In genomic region chr15:82921559-82921958, GRCm38 (mm10) we compare ENCODE assay signal across 8 mouse cellular contexts.
DNase-seq lines count a peak whose midpoint lies in the region; ATAC-seq and TF ChIP-seq lines count a peak whose summit lies in the region.

No protein-coding gene starts in this region.

- H3K9me3 ChIP-seq in kidney, embryonic 14.5 days (ENCODE audit: control insufficient read depth, low read length) = no peaks in the 10 kb centered on the region
- H3K9me3 ChIP-seq in embryonic facial prominence, embryonic 14.5 days (ENCODE audit: control insufficient read depth, low read length) = no peaks in the 10 kb centered on the region
- no peaks in the 10 kb centered on the region for H3K9me3 ChIP-seq in limb, embryonic 13.5 days

- H3K36me3 ChIP-seq in kidney, embryonic 14.5 days (ENCODE audit: control insufficient read depth, insufficient read depth, low read length) = no peaks in the 10 kb centered on the region
- no peaks in the 10 kb centered on the region for H3K36me3 ChIP-seq in embryonic facial prominence, embryonic 14.5 days (ENCODE audit: control insufficient read depth, insufficient read depth, low read length)
- H3K36me3 ChIP-seq in limb, embryonic 13.5 days = no peaks in the 10 kb centered on the region

- peak; percentile 1; the same call in 1 of the 2 replicates for ATAC-seq in kidney, embryonic 14.5 days (ENCODE audit: low FRiP score, low TSS enrichment)
- 0 out of 2 replicates have a peak, but pooled peaks have one; percentile 1 for ATAC-seq in embryonic facial prominence, embryonic 14.5 days (ENCODE audit: low read depth)
- no peak for ATAC-seq in limb, embryonic 13.5 days (ENCODE audit: low FRiP score, low read depth)
- ATAC-seq in activated CD4-positive, CD25-positive, alpha-beta regulatory T cell, adult 4 months = no peak

- 0 out of 2 replicates have a peak overlapping the region, but pooled peaks have one; percentile 21 for H3K4me2 ChIP-seq in kidney, embryonic 14.5 days (replicated peaks; ENCODE audit: low read depth, low read length)
- H3K4me2 ChIP-seq in embryonic facial prominence, embryonic 14.5 days (ENCODE audit: low read depth, low read length) = peak overlapping the region; percentile 32
- H3K4me2 ChIP-seq in limb, embryonic 13.5 days (replicated peaks) = peak overlapping the region; percentile 53

- H3K27me3 ChIP-seq in kidney, embryonic 14.5 days (ENCODE audit: control insufficient read depth, insufficient read depth, low read length) = peaks cover 7% of the 10 kb centered on the region; the same call in 1 of the 2 replicates
- no peaks in the 10 kb centered on the region for H3K27me3 ChIP-seq in embryonic facial prominence, embryonic 14.5 days (replicated peaks; ENCODE audit: control insufficient read depth, insufficient read depth, low read length)
- peaks cover 24% of the 10 kb centered on the region; the same call in 1 of the 2 replicates for H3K27me3 ChIP-seq in limb, embryonic 13.5 days

- no peak overlapping the region for H3K4me3 ChIP-seq in kidney, embryonic 14.5 days (ENCODE audit: low read length)
- H3K4me3 ChIP-seq in embryonic facial prominence, embryonic 14.5 days (ENCODE audit: low read depth, low read length) = no peak overlapping the region
- no peak overlapping the region for H3K4me3 ChIP-seq in limb, embryonic 13.5 days

- H3K27ac ChIP-seq in kidney, embryonic 14.5 days (ENCODE audit: low read depth, low read length) = no peak overlapping the region
- H3K27ac ChIP-seq in embryonic facial prominence, embryonic 14.5 days (replicated peaks; ENCODE audit: low read depth, low read length) = no peak overlapping the region
- H3K27ac ChIP-seq in limb, embryonic 13.5 days = peak overlapping the region; percentile 80; the same call in 1 of the 2 replicates

- no peak overlapping the region for H3K9ac ChIP-seq in kidney, embryonic 14.5 days (ENCODE audit: low read depth, low read length)
- H3K9ac ChIP-seq in embryonic facial prominence, embryonic 14.5 days (ENCODE audit: low read depth, low read length) = no peak overlapping the region
- H3K9ac ChIP-seq in limb, embryonic 13.5 days = no peak overlapping the region

- WGBS in kidney, embryonic 14.5 days = 31% methylated on average over 1 of the region's 1 CpGs
- WGBS in embryonic facial prominence, embryonic 14.5 days = 42% methylated on average over 1 of the region's 1 CpGs
- WGBS in limb, embryonic 13.5 days = 73% methylated on average over 1 of the region's 1 CpGs

- DNase-seq in kidney, postnatal 10 days = no peak
- peak; percentile 59 for DNase-seq in brain, embryonic 14.5 days (ENCODE audit: low read depth)
- DNase-seq in embryonic facial prominence, embryonic 14.5 days (ENCODE audit: low spot score) = no peak
- no peak for DNase-seq in left cerebral cortex, adult 8-10 months (ENCODE audit: low spot score in 2 of 2)
- no peak for DNase-seq in spleen, postnatal 14 days (ENCODE audit: low spot score in 2 of 2)

- no peak for TF ChIP-seq POLR2A in brain, embryonic 14.5 days (IDR thresholded peaks at IDR 0.05; ENCODE audit: borderline replicate concordance, extremely low read depth, insufficient read depth, insufficient read length, poor library complexity, severe bottlenecking)

- TF ChIP-seq CTCF in brain, embryonic 14.5 days (IDR thresholded peaks at IDR 0.05; ENCODE audit: borderline replicate concordance, extremely low read depth, insufficient read depth, insufficient read length) = no peak

- peaks cover 67% of the 10 kb centered on the region for H3K4me1 ChIP-seq in kidney, embryonic 14.5 days (ENCODE audit: control insufficient read depth, insufficient read depth, low read length)
- peaks cover 68% of the 10 kb centered on the region for H3K4me1 ChIP-seq in embryonic facial prominence, embryonic 14.5 days (ENCODE audit: control insufficient read depth, insufficient read depth, low read length)
- peaks cover 90% of the 10 kb centered on the region for H3K4me1 ChIP-seq in limb, embryonic 13.5 days

Comparison
In these comparisons a context has a peak if more than half of its experiments do, and no peak if none do; other contexts are left out.
1. ATAC-seq: peak in kidney, embryonic 14.5 days (single experiment) and embryonic facial prominence, embryonic 14.5 days (single experiment); none in limb, embryonic 13.5 days (single experiment) and activated CD4-positive, CD25-positive, alpha-beta regulatory T cell, adult 4 months (single experiment).
2. Peak in every context shown above with its lines, with median percentiles within 50 percentile points of each other: H3K4me2 ChIP-seq.